Mouse (Mus musculus) gastrocnemius, adult 2 months (tissue): Measurements from ENCODE around the gene Csf2rb2. TPM values are rescaled to one million over a fixed set of nuclear protein-coding genes. Genes with fewer than 3 reads are reported as not detected.
A peak's percentile ranks its signal among the peaks of the same experiment; 100 is the strongest.
"Not testable (repeated sequence)": the region's sequence is repeated elsewhere in the genome, so short reads cannot be mapped to it uniquely, and the experiment has no call there.

Source experiments
- DNase-seq: peaks from one replicate; pipeline ENCODE4 v3.0.0; 2022
- H3K27ac ChIP-seq: fragments of 200-600 bp; 2 replicates; pipeline ENCODE4 v1.8.1; 2022; ENCODE audit warnings: mild to moderate bottlenecking
- H3K4me3 ChIP-seq: fragments of 200-600 bp; 2 replicates; pipeline ENCODE4 v1.8.1; 2022; ENCODE audit warnings: mild to moderate bottlenecking, moderate library complexity
- CTCF ChIP-seq: fragments of 200-600 bp; IDR thresholded peaks from 2 replicates; pipeline ENCODE4 v1.8.1; 2022; ENCODE audit warnings: antibody characterized with exemption, mild to moderate bottlenecking, moderate library complexity
- intact Hi-C: fragments of 180-260 bp; cut with DNase I; formaldehyde crosslinking; loops from one replicate; pipeline ENCODE4 v1.15.1; 2025
- total RNA-seq, 2 experiments: library from RNA; stranded (reverse); gene quantifications; 2 replicates each; pipeline ENCODE4 v1.2.3; 2021

Gene Csf2rb2
- total RNA-seq, 2 experiments from 2014 or later = 0.66 to 0.78 TPM

- H3K4me3 ChIP-seq = no peak overlapping the region
- intact Hi-C loops = no loop called here
- DNase-seq = no peak
- no peak for TF ChIP-seq CTCF
- no peak overlapping the region for H3K27ac ChIP-seq
Observed at GRCm38 (mm10) chr15:78328520-78329097, 23.1 kb upstream of the Csf2rb2 start.

DNA sequence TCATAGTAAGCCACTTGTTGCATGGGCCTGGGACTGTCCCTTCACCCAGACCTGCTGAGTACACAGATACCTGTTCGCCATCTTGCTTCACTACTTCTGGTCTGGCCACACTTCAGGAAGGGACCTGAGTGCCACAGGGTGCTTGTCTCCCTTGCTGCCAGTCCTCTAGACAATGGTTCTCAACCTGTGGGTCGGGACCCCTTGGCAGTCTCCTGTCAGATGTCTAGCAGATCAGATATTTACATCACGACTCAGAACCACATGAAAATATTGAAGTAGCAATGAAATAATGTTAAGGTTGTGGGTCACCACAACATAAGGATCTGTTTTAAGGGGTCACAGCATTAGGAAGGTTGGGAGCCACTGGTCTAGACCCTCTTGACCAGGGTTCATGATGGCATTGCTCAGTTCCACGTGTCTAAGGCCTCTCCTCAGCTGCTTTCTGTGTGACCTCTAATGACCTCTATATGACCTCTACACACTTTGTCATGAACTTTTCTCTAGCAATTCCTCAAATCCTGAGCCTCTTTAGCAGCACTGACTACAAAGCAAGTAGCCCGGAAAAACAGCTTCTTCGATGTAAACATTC is 22.3 kb upstream of the Csf2rb2 start:
- H3K27ac ChIP-seq, DNase-seq, intact Hi-C loops, H3K4me3 ChIP-seq: not testable (repeated sequence)

- intact Hi-C loops = no loop called here
- peak overlapping the region; percentile 57 for H3K4me3 ChIP-seq
- DNase-seq = no peak
- H3K27ac ChIP-seq = no peak overlapping the region
- TF ChIP-seq CTCF = no peak
Observed at GRCm38 (mm10) chr15:78326747-78327146, 21.2 kb upstream of the Csf2rb2 start.

DNA sequence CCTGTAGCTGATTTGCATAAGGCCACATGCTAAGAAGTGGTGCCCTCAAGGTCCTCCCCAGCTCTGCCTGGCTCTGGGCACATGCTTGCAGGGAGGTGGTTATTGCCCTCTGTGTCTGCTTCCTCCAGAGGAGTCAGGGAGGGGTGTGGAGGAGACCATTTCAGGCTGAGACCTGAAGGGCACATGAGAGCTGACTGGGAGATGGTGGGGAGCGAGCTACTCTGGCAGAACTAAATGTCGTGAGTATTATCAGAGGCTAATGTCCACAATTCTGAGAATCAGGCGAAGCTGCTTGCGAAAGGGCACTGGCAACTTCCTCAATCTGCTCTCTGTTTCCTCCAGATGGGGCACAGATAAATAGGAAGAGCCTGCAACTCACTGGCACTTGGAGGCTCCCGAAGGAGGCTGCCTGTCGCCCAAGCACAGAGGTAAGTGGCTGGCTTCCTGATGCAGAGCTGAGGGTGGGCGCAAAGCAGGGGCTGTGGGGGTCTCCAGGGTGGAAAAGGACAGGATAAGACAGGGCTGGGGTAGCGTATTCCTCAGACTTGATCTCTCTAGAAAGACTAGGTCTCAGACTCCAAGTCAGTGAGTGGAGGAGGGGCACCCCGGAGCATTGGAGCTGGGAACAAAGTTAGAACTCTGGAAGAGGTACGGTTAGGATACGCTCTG is 20.3 kb upstream of the Csf2rb2 start, which contains the start of gene Csf2rb:
Gene Csf2rb, plus strand, starts transcription at position 82 of the 669 bp plus-strand sequence.
- H3K4me3 ChIP-seq = peak within 1 kb of the TSS; percentile 57
- H3K27ac ChIP-seq = peak within 1 kb of the TSS; percentile 64
- no peak for DNase-seq
- no peak for TF ChIP-seq CTCF
- intact Hi-C loops = no loop called here

DNA sequence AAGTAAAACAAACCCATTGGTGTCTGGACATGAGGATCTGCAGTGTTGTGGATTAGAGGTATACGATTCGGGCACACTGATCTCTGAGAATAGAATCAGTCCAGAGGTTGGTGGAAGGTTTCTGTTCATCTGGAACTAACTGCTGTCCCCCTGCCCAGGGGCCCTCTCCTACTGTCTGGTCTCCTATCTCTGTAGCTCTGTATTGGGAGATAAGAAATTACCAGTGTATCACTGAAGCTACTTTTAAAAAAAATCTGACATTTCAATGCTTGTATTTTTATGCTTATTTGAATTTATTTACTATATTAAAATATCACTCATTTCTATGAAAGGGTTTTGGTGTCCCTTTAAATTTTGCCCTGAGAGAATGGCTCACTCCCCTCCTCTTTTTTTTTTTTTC is 18.8 kb upstream of the Csf2rb2 start:
- DNase-seq = no peak
- Histone ChIP-seq H3K4me3 (no peak overlapping the region), H3K27ac (no peak overlapping the region)
- no peak for TF ChIP-seq CTCF
- intact Hi-C loops = loop anchor here (5.0 kb wide), 1 partner anchor 147 kb away; no protein-coding TSS in a partner anchor

GRCm38 (mm10) chr15:78323366-78323765 is 17.8 kb upstream of the Csf2rb2 start:
- H3K27ac ChIP-seq = no peak overlapping the region
- TF ChIP-seq CTCF = no peak
- H3K4me3 ChIP-seq = no peak overlapping the region
- no peak for DNase-seq
- intact Hi-C loops = loop anchor here (5.0 kb wide), 1 partner anchor 146 kb away; no protein-coding TSS in a partner anchor

DNA sequence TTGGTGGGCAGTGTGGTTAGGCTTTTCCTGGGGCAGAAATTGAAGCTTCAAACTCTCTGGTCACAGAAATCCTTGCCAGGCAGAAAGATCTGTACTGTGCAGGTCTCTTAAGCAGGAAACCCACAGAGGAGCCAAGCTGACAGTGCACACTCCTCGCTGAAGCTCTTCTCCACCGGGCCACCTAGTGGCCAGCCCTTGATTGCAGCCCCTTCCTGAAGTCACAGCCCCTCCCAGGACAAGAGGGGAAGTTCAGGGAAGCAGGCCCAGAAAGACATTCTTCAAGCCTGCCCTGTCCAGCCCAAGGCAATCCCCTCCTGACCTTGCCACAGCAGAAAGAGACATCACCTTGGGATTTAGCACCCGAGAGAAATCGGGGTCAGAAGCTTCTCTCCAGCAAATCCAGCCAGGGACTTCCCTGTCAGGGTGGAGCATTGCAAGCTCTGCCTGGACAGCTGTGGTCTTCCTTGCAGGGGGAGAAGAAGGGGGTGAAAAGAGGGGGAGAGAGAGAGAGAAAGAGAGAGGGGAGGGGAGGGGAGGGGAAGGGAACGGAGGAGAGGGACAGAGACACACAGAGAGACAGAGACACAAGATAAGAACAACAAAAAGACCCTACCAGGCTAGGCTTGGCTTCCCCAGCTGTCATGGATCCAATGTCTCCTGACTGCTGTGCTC is 15.4 kb upstream of the Csf2rb2 start:
- Histone ChIP-seq H3K4me3 (no peak overlapping the region), H3K27ac (peak overlapping the region; percentile 56)
- intact Hi-C loops = loop anchor here (1.0 to 5.0 kb wide), 2 partner anchors 64 to 144 kb away; no protein-coding TSS in a partner anchor
- DNase-seq = peak; percentile 85
- peak; percentile 84 for TF ChIP-seq CTCF

- H3K4me3 ChIP-seq, H3K27ac ChIP-seq, DNase-seq, intact Hi-C loops: not testable (repeated sequence)
Observed at GRCm38 (mm10) chr15:78318338-78319171, 13.0 kb upstream of the Csf2rb2 start.

DNA sequence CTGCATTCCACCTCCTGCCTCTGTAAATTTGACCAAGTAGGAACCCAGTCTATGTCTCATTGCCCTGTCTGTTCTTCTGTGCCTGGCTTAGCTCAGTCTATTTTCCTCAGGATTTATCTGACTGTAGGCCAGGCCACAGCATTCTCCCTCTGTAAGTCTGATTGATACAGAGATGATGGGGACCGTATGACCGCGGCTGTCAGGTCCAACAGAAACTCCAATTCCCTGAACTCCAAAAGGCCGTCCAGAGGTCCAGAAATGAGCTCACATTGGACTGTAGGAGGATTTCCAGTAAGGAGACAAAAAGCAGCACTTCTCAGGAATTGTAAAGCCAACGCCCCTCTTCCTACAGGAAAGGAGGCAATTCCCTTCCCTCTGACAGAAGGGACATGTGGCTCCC is 8.1 kb upstream of the Csf2rb2 start:
- H3K4me3 ChIP-seq, DNase-seq, H3K27ac ChIP-seq, intact Hi-C loops: not testable (repeated sequence)

DNA sequence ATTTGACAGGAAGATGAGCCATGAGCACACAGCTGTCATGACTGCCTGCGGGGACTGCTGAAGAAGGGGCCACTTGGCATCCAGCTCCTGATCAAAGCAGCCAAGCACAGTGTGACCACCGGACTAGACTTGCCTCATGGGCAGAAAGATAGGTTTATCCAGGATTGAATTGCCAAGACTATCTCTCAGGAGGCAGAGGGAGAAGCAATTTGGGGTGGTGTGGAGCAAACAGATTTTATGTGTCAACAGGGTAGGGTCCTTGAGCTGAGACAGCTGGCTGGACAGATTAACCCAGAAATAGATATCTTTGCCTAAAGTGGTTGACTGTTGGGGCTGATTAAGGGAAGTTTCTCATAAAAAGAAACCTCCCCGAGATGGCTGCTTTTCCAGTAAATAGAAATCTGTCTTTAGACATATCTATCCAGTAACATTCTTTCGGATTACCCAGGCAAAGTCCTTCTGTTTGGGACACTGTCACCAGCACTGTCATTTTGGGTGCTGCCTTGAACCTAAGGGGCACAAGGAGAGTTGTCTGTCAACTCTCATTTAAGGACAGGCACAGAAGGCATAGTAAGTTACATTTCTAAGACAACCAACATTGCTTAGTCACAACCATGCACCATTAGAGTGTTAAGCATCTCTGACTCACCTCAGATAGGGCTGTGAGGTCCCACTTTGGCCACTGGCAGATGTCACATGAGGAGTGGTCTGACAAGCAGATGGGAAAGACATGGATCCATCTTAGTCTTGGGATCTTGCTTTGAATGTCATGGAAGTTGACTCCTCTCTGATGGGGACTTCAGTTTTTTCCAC is 7.1 kb upstream of the Csf2rb2 start:
- DNase-seq, intact Hi-C loops, H3K4me3 ChIP-seq: not testable (repeated sequence)

GRCm38 (mm10) chr15:78310971-78311370 is 5.5 kb upstream of the Csf2rb2 start:
- Histone ChIP-seq H3K27ac (no peak overlapping the region), H3K4me3 (no peak overlapping the region)
- no peak for DNase-seq
- no peak for TF ChIP-seq CTCF
- intact Hi-C loops = no loop called here

More for the DNA sequence above, 7.1 kb upstream of the Csf2rb2 start:
- not testable (repeated sequence) for H3K27ac ChIP-seq
